Mouse (Mus musculus) E14TG2a.4 (cell line): Measurements from ENCODE around the gene Dnah3.

Experiments used
- H3K27me3 ChIP-seq: 2 replicates; pipeline ENCODE4 v1.6.1; 2014; ENCODE audit warnings: low read length, control low read depth; ENCODE audit not compliant: insufficient read depth
- H3K36me3 ChIP-seq: 2 replicates; pipeline ENCODE4 v1.6.1; 2014; ENCODE audit warnings: low read length, control low read depth; ENCODE audit not compliant: insufficient read depth
- H3K4me1 ChIP-seq: replicated peaks from 2 replicates; pipeline ENCODE4 v1.6.1; 2014; ENCODE audit warnings: low read depth, low read length, control low read depth
- H3K4me3 ChIP-seq: replicated peaks from 2 replicates; pipeline ENCODE4 v1.5.1; 2014; ENCODE audit warnings: mild to moderate bottlenecking, low read length
- H3K9me3 ChIP-seq: 2 replicates; pipeline ENCODE4 v1.6.1; 2014; ENCODE audit warnings: low read length, control low read depth
- CTCF ChIP-seq: conservative IDR thresholded peaks from 2 replicates; pipeline ENCODE4 v1.5.1; 2014; ENCODE audit warnings: low read length
- NANOG ChIP-seq: IDR thresholded peaks from 2 replicates; pipeline ENCODE4 v1.6.1; 2014; ENCODE audit warnings: borderline replicate concordance, low read length, mixed read lengths
- POU5F1 ChIP-seq: IDR thresholded peaks from 2 replicates; pipeline ENCODE4 v1.6.1; 2014; ENCODE audit warnings: low read length, borderline replicate concordance

Dnah3 gene

GRCm38 (mm10) chr7:119892198-119892597 lies 202.9 kb downstream of the Dnah3 start:
- Histone ChIP-seq H3K4me1 (peaks cover 62% of the 10 kb centered on the region), H3K9me3 (no peaks in the 10 kb centered on the region), H3K27me3 (no peaks in the 10 kb centered on the region), H3K4me3 (no peak overlapping the region), H3K36me3 (peaks cover 6% of the 10 kb centered on the region)
- TF ChIP-seq NANOG (no peak), CTCF (no peak), POU5F1 (no peak)

- H3K4me1 ChIP-seq, result peaks cover 36% of the 10 kb centered on the region
- H3K9me3 ChIP-seq, result no peaks in the 10 kb centered on the region
- no peaks in the 10 kb centered on the region for H3K27me3 ChIP-seq
- TF ChIP-seq POU5F1, result no peak
- no peak for TF ChIP-seq NANOG
- TF ChIP-seq CTCF, result no peak
- peaks cover 7% of the 10 kb centered on the region for H3K36me3 ChIP-seq
- no peak overlapping the region for H3K4me3 ChIP-seq
These were observed 207.2 kb downstream of the Dnah3 start for GRCm38 (mm10) chr7:119887887-119888286.

- H3K9me3 ChIP-seq, result no peaks in the 10 kb centered on the region
- peaks cover 28% of the 10 kb centered on the region for H3K36me3 ChIP-seq
- 0 out of 2 replicates have a peak, but pooled peaks cover 8% of the 10 kb centered on the region for H3K4me1 ChIP-seq
- H3K27me3 ChIP-seq, result no peaks in the 10 kb centered on the region
- TF ChIP-seq CTCF (no peak), NANOG (no peak), POU5F1 (no peak)
- H3K4me3 ChIP-seq, result no peak overlapping the region
These were observed 213.9 kb downstream of the Dnah3 start for GRCm38 (mm10) chr7:119881229-119881628.

GRCm38 (mm10) chr7:119880345-119880744 lies 214.7 kb downstream of the Dnah3 start:
- Histone ChIP-seq H3K27me3 (no peaks in the 10 kb centered on the region), H3K36me3 (peaks cover 33% of the 10 kb centered on the region), H3K4me1 (0 out of 2 replicates have a peak, but pooled peaks cover 8% of the 10 kb centered on the region), H3K9me3 (no peaks in the 10 kb centered on the region), H3K4me3 (no peak overlapping the region)
- TF ChIP-seq NANOG (no peak), POU5F1 (no peak), CTCF (no peak)

- H3K9me3 ChIP-seq, result no peaks in the 10 kb centered on the region
- no peak for TF ChIP-seq CTCF
- no peak for TF ChIP-seq POU5F1
- TF ChIP-seq NANOG, result no peak
- H3K4me1 ChIP-seq, result peaks cover 7% of the 10 kb centered on the region; the same call in 1 of the 2 replicates
- H3K36me3 ChIP-seq, result peaks cover 41% of the 10 kb centered on the region
- H3K27me3 ChIP-seq, result no peaks in the 10 kb centered on the region
- no peak overlapping the region for H3K4me3 ChIP-seq
These were observed 215.9 kb downstream of the Dnah3 start for GRCm38 (mm10) chr7:119879171-119879570.

- TF ChIP-seq NANOG (no peak), CTCF (no peak), POU5F1 (no peak)
- H3K9me3 ChIP-seq, result no peaks in the 10 kb centered on the region
- no peak overlapping the region for H3K4me3 ChIP-seq
- H3K4me1 ChIP-seq, result peaks cover 17% of the 10 kb centered on the region
- H3K27me3 ChIP-seq, result no peaks in the 10 kb centered on the region
- peaks cover 49% of the 10 kb centered on the region for H3K36me3 ChIP-seq
These were observed 219.2 kb downstream of the Dnah3 start for GRCm38 (mm10) chr7:119875776-119876440.

- Histone ChIP-seq H3K36me3 (peaks cover 47% of the 10 kb centered on the region), H3K27me3 (no peaks in the 10 kb centered on the region), H3K9me3 (no peaks in the 10 kb centered on the region), H3K4me3 (no peak overlapping the region), H3K4me1 (peaks cover 19% of the 10 kb centered on the region)
- no peak for TF ChIP-seq POU5F1
- no peak for TF ChIP-seq NANOG
- no peak for TF ChIP-seq CTCF
These were observed 222.0 kb downstream of the Dnah3 start for GRCm38 (mm10) chr7:119873050-119873449.
